Mouse (Mus musculus) lung, adult 2 months (tissue): ENCODE data around the gene Arhgef1.

ENCODE experiments used
- CTCF ChIP-seq: fragments of 200-500 bp; IDR thresholded peaks from 2 replicates; pipeline ENCODE4 v1.5.1; 2011; ENCODE audit warnings: mild to moderate bottlenecking, low read length, control low read depth; ENCODE audit not compliant: insufficient read depth
- POLR2A ChIP-seq: fragments of 200-500 bp; IDR thresholded peaks from 2 replicates; pipeline ENCODE4 v1.6.1; 2011; ENCODE audit warnings: low read depth, mild to moderate bottlenecking, control low read depth, low read length, borderline replicate concordance; ENCODE audit errors: extremely low read depth

DNA sequence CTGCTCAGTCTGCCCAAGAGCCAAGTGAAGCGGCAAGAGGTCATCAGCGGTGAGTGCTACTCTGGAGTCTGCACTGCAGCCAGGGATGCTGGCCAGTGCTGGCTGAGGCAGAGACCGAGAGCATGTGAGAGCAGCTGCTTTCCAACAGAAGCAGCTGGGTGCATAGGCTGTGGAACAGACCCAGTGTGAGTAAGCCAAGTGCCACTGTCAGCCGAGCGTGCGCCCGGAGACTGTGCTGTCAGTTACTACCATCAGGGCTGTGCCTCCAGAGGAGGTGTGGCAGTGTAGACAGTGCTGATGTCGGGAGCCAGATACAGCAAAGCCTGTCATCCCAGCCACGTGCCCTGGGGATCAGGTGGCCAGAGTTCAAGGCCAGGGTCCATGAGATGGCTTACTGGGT is 17.0 kb downstream of the Arhgef1 start:
- TF ChIP-seq POLR2A (no peak), CTCF (no peak)
